Mouse (Mus musculus) hindbrain, embryonic 15.5 days (tissue): ENCODE data around the gene Rbp7. TPM values are rescaled to one million over a fixed set of nuclear protein-coding genes. Genes with fewer than 3 reads are reported as not detected.
"Not testable (repeated sequence)": the region's sequence is repeated elsewhere in the genome, so short reads cannot be mapped to it uniquely, and the experiment has no call there.

Source experiments
- ATAC-seq: fragments of 200-750 bp; cut with Nextera tagmentation; 2 replicates; pipeline ENCODE4 v1.8.0; 2017; ENCODE audit warnings: low read depth, moderate number of reproducible peaks, moderate TSS enrichment; ENCODE audit not compliant: low FRiP score
- H3K27ac ChIP-seq: fragments of 300-500 bp; sonication (generic); replicated peaks from 2 replicates; pipeline ENCODE4 v1.5.1; 2015; ENCODE audit warnings: mild to moderate bottlenecking, inconsistent platforms
- H3K27me3 ChIP-seq: fragments of 300-500 bp; sonication (generic); 2 replicates; pipeline ENCODE4 v1.6.1; 2015; ENCODE audit warnings: control low read depth, inconsistent platforms
- H3K36me3 ChIP-seq: fragments of 300-500 bp; sonication (generic); 2 replicates; pipeline ENCODE4 v1.6.1; 2015; ENCODE audit warnings: control low read depth, inconsistent platforms
- H3K4me1 ChIP-seq: fragments of 300-500 bp; sonication (generic); replicated peaks from 2 replicates; pipeline ENCODE4 v1.6.1; 2015; ENCODE audit warnings: control low read depth, inconsistent platforms
- H3K4me2 ChIP-seq: fragments of 300-500 bp; sonication (generic); 2 replicates; pipeline ENCODE4 v1.6.1; 2015; ENCODE audit warnings: moderate library complexity, mild to moderate bottlenecking, inconsistent platforms
- H3K4me3 ChIP-seq: fragments of 300-500 bp; sonication (generic); 2 replicates; pipeline ENCODE4 v1.5.1; 2015; ENCODE audit warnings: mild to moderate bottlenecking, inconsistent platforms
- H3K9ac ChIP-seq: fragments of 300-500 bp; sonication (generic); 2 replicates; pipeline ENCODE4 v1.6.1; 2015; ENCODE audit warnings: inconsistent platforms
- H3K9me3 ChIP-seq: fragments of 300-500 bp; sonication (generic); 2 replicates; pipeline ENCODE4 v1.6.1; 2016; ENCODE audit warnings: control low read depth, inconsistent platforms
- WGBS: fragments of 180-500 bp; shearing (Covaris S2); methylation state at CpG from one replicate; pipeline ENCODE4 v1.1.7; 2015; 5-methylcytosine and 5-hydroxymethylcytosine counted together
- polyA plus RNA-seq: library from polyadenylated mRNA; unstranded; fragments of >200 nt; fragmentation: Nextera tagmentation; extraction: Ambion mirVana; gene quantifications from 2 replicates; pipeline ENCODE4 v1.2.1, GENCODE M21; 2015

Rbp7 gene
- polyA plus RNA-seq, 1 experiment from 2014 or later, result not detected

GRCm38 (mm10) chr4:149450636-149451035, 4.1 kb downstream of the Rbp7 start:
- Histone ChIP-seq H3K27me3 (no peaks in the 10 kb centered on the region), H3K27ac (no peak overlapping the region), H3K9ac (no peak overlapping the region), H3K9me3 (no peaks in the 10 kb centered on the region), H3K4me3 (no peak overlapping the region), H3K4me1 (peaks cover 8% of the 10 kb centered on the region), H3K4me2 (no peak overlapping the region), H3K36me3 (no peaks in the 10 kb centered on the region)
- no peak for ATAC-seq
- WGBS, result 84% methylated on average over 3 of the region's 3 CpGs

- Histone ChIP-seq H3K27me3 (no peaks in the 10 kb centered on the region), H3K4me3 (no peak overlapping the region), H3K36me3 (no peaks in the 10 kb centered on the region), H3K4me1 (peaks cover 23% of the 10 kb centered on the region), H3K9me3 (no peaks in the 10 kb centered on the region), H3K4me2 (peak overlapping the region; percentile 62), H3K27ac (peak overlapping the region; percentile 92), H3K9ac (no peak overlapping the region)
- ATAC-seq, result no peak
- WGBS, result 55% methylated on average over 1 of the region's 1 CpGs
Observed at GRCm38 (mm10) chr4:149446309-149446708, 8.5 kb downstream of the Rbp7 start.

GRCm38 (mm10) chr4:149445868-149446267, 8.9 kb downstream of the Rbp7 start:
- peak; percentile 43; the same call in 1 of the 2 replicates for ATAC-seq
- Histone ChIP-seq H3K36me3 (no peaks in the 10 kb centered on the region), H3K27me3 (no peaks in the 10 kb centered on the region), H3K27ac (peak overlapping the region; percentile 92), H3K4me1 (peaks cover 23% of the 10 kb centered on the region), H3K9me3 (no peaks in the 10 kb centered on the region), H3K4me3 (peak overlapping the region; percentile 38), H3K9ac (peak overlapping the region; percentile 60), H3K4me2 (peak overlapping the region; percentile 62)
- 3% methylated on average over 11 of the region's 11 CpGs for WGBS

- under 1% methylated on average over 36 of the region's 36 CpGs for WGBS
- H3K9me3 ChIP-seq, result no peaks in the 10 kb centered on the region
- peak; percentile 97 for ATAC-seq
- H3K27me3 ChIP-seq, result no peaks in the 10 kb centered on the region
- H3K4me1 ChIP-seq, result peaks cover 23% of the 10 kb centered on the region
- no peaks in the 10 kb centered on the region for H3K36me3 ChIP-seq
- H3K9ac ChIP-seq, result peak overlapping the region; percentile 60
- peak overlapping the region; percentile 92 for H3K27ac ChIP-seq
- H3K4me2 ChIP-seq, result peak overlapping the region; percentile 62
- H3K4me3 ChIP-seq, result peak overlapping the region; percentile 38
Observed at GRCm38 (mm10) chr4:149444964-149445701, 9.6 kb downstream of the Rbp7 start.

- Histone ChIP-seq H3K4me2 (peak overlapping the region; percentile 62), H3K27ac (peak overlapping the region; percentile 92), H3K9me3 (no peaks in the 10 kb centered on the region), H3K27me3 (no peaks in the 10 kb centered on the region), H3K9ac (peak overlapping the region; percentile 60; the same call in 1 of the 2 replicates), H3K36me3 (no peaks in the 10 kb centered on the region), H3K4me3 (no peak overlapping the region), H3K4me1 (peaks cover 23% of the 10 kb centered on the region)
- WGBS, result 68% methylated on average over 1 of the region's 1 CpGs
- no peak for ATAC-seq
Observed at GRCm38 (mm10) chr4:149444465-149444864, 10.3 kb downstream of the Rbp7 start.

- Histone ChIP-seq H3K27me3 (no peaks in the 10 kb centered on the region), H3K9ac (no peak overlapping the region), H3K27ac (no peak overlapping the region), H3K36me3 (no peaks in the 10 kb centered on the region), H3K9me3 (no peaks in the 10 kb centered on the region), H3K4me1 (peaks cover 23% of the 10 kb centered on the region), H3K4me3 (no peak overlapping the region), H3K4me2 (no peak overlapping the region)
- no peak for ATAC-seq
- 57% methylated on average over 3 of the region's 3 CpGs for WGBS
Observed at GRCm38 (mm10) chr4:149442436-149442835, 12.3 kb downstream of the Rbp7 start.

GRCm38 (mm10) chr4:149440576-149440975, 14.2 kb downstream of the Rbp7 start:
- Histone ChIP-seq H3K36me3 (no peaks in the 10 kb centered on the region), H3K27me3 (no peaks in the 10 kb centered on the region), H3K4me3 (no peak overlapping the region), H3K4me1 (peaks cover 15% of the 10 kb centered on the region), H3K4me2 (no peak overlapping the region), H3K27ac (no peak overlapping the region), H3K9me3 (no peaks in the 10 kb centered on the region), H3K9ac (no peak overlapping the region)
- WGBS, result 51% methylated on average over 8 of the region's 8 CpGs
- ATAC-seq, result no peak

- 78% methylated on average over 1 of the region's 1 CpGs for WGBS
- not testable (repeated sequence) for H3K4me3 ChIP-seq, ATAC-seq, H3K27me3 ChIP-seq, H3K4me1 ChIP-seq, H3K27ac ChIP-seq, H3K9me3 ChIP-seq, H3K4me2 ChIP-seq, H3K36me3 ChIP-seq, H3K9ac ChIP-seq
Observed at GRCm38 (mm10) chr4:149431887-149432286, 22.9 kb downstream of the Rbp7 start.

GRCm38 (mm10) chr4:149429592-149429991, 25.2 kb downstream of the Rbp7 start:
- Histone ChIP-seq H3K9me3 (no peaks in the 10 kb centered on the region), H3K4me1 (peaks cover 10% of the 10 kb centered on the region), H3K4me3 (no peak overlapping the region), H3K9ac (no peak overlapping the region), H3K27ac (no peak overlapping the region), H3K27me3 (no peaks in the 10 kb centered on the region), H3K4me2 (no peak overlapping the region), H3K36me3 (no peaks in the 10 kb centered on the region)
- WGBS, result 71% methylated on average over 5 of the region's 5 CpGs
- ATAC-seq, result no peak

- 0% methylated on average over 47 of the region's 50 CpGs for WGBS
- Histone ChIP-seq H3K9ac (peak within 1 kb of the TSS; percentile 89), H3K27me3 (no peaks in the 10 kb centered on the region)
Observed at GRCm38 (mm10) chr4:149426325-149427199, 28.2 kb downstream of the Rbp7 start, which contains the start of gene Ube4b. Gene Ube4b, minus strand, starts transcription at chr4:149426749.

GRCm38 (mm10) chr4:149425801-149426292, 28.9 kb downstream of the Rbp7 start:
- Histone ChIP-seq H3K4me1 (peaks cover 44% of the 10 kb centered on the region), H3K4me2 (peak overlapping the region; percentile 84), H3K9ac (peak overlapping the region; percentile 89), H3K4me3 (peak overlapping the region; percentile 92), H3K27me3 (no peaks in the 10 kb centered on the region), H3K36me3 (no peaks in the 10 kb centered on the region), H3K9me3 (no peaks in the 10 kb centered on the region), H3K27ac (peak overlapping the region; percentile 99)
- WGBS, result under 1% methylated on average over 35 of the region's 35 CpGs
- ATAC-seq, result peak; percentile 72

More at GRCm38 (mm10) chr4:149426325-149427199, 28.2 kb downstream of the Rbp7 start, which contains the start of gene Ube4b:
- peak within 1 kb of the TSS; percentile 84 for H3K4me2 ChIP-seq
- peaks cover 36% of the 10 kb centered on the region for H3K4me1 ChIP-seq
- no peaks in the 10 kb centered on the region for H3K36me3 ChIP-seq
- peak; percentile 95 for ATAC-seq
- H3K4me3 ChIP-seq, result peak within 1 kb of the TSS; percentile 92
- H3K9me3 ChIP-seq, result no peaks in the 10 kb centered on the region
- H3K27ac ChIP-seq, result peak within 1 kb of the TSS; percentile 99

GRCm38 (mm10) chr4:149424755-149425154, 30.0 kb downstream of the Rbp7 start:
- Histone ChIP-seq H3K9ac (peak overlapping the region; percentile 89), H3K4me1 (peaks cover 51% of the 10 kb centered on the region), H3K27ac (peak overlapping the region; percentile 99), H3K36me3 (no peaks in the 10 kb centered on the region), H3K9me3 (no peaks in the 10 kb centered on the region), H3K4me3 (peak overlapping the region; percentile 92), H3K27me3 (no peaks in the 10 kb centered on the region), H3K4me2 (peak overlapping the region; percentile 84)
- under 1% methylated on average over 9 of the region's 9 CpGs for WGBS
- ATAC-seq, result no peak
